Mouse (Mus musculus): Measurements from ENCODE around the gene Gast.
"Not testable (repeated sequence)": the region's sequence is repeated elsewhere in the genome, so short reads cannot be mapped to it uniquely, and the experiment has no call there.

The Gast gene

DNA sequence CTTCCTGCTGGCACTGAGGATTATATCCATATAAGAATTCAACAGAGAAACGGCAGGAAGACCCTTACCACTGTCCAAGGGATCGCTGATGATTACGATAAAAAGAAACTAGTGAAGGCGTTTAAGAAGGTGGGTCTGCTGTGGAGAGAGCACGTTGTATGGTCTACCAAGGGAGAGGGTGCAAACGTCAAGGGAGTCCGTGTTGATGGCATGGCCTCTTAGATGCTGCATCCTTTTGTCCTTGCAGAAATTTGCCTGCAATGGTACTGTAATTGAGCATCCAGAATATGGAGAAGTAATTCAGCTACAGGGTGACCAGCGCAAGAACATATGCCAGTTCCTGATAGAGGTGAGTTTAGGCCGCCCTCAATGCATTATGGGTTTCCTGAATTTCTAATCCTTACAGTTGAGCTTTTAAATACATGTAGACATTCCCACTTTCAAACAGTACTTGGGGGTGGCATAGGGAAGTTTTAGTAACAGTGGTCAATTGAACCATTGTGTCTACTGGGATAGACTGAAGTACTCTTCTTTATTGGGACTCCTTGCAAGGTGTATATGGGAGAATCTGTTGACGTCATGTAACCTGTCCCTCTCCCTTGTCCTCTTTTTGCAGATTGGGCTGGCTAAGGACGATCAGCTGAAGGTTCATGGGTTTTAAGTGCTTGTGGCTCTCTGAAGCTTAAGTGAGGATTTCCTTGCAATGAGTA, 13.4 kb upstream of the Gast start:
- CTCF ChIA-PET: interaction anchor here (1.1 kb wide), 1 partner anchor 9 kb away, joined by 3 read pairs; no protein-coding TSS in a partner anchor

DNA sequence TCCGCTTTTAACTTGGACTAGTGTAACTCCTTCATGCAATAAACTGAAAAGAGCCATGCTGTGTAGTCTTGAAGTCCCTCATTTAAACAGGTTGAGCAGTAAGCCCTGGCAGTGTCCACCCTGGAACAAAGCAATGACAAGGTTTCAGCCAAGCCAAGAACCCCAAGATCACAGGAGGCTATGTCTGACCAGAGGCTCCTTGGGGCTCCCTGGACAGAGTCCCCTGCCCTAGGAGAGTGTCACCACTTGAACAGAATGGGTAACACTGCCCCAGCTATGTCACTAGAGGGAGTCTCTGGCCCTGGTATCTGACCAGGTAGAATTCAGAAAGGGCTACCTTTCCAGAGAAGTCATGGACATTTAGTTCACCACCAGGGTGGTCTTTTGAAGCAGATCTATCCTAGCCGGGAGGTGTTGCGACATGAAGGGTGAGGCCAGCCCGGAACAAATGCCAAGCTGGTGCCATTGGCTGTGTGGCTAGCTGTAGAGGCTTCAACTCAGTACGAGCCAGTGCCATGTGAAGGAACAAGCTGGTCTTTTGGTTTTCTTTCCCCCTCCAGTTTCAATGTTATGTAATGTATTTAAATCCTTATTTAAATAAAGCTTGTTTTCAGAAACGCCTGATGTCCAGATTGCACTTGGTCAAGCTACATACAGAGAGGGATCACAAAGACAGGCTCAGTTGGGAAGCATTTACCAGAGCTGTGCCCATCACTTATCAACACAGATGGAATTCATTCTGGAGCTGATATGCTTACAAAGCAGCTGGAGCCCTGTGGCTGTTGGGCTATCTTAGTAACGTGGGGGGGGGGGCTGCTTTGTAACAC, 12.5 kb upstream of the Gast start:
- CTCF ChIA-PET: interaction anchor here (0.6 to 1.1 kb wide), 2 partner anchors 10 to 167 kb away, joined by 3 to 9 read pairs; no protein-coding TSS in a partner anchor

DNA sequence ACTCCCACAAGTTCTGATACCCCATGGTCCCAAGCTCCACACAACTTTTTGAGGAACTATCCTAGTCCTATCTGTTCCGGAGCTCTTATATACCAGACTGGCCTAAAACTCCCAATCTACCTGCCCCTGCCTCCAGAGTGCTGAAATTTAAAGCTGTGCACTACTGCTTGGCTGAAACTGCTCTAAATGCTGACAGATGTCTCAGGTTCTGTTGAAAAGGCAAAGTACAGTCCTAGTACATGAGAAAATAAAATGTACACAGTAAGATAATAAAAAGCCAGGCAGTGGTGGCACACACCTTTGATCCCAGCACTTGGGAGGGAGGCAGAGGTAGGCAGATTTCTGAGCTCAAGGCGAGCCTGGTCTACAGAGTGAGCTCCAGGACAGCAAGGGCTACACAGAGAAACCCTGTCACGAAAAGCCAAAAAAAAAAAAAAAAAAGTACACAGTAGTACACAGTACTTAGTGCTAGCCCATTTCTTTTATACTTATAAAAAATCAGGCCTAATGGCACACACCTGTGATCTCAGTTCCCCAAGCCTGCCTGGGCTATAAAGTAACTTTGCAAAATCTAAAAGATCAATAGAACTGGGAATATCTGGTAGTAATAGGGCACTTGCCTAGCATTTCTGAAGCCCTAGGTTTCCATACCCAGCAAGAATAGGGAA, 11.5 kb upstream of the Gast start:
- CTCF ChIA-PET: interaction anchor here (0.7 kb wide), 1 partner anchor 1106 kb away, joined by 3 read pairs; no protein-coding TSS in a partner anchor

DNA sequence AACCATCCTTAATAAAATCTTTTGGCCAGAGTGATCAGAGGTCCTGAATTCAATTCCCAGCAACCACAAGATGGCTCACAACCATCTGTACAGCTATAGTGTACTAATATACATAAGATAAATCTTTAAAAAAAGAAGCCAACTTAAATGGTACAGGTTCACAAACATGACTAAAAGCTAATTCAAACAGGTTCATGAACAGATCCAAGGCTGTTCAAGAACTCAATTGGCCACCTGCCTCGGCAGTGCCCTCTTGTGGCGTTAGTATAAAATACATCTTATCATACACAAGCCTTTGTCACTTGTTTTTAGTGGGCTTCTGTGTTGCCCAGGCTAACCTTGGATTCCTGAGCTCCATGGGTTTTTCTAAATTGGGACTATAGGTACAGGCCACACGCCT, 10.6 kb upstream of the Gast start:
- CTCF ChIA-PET: interaction anchor here (0.5 to 0.7 kb wide), 2 partner anchors 29 to 535 kb away, joined by 3 read pairs; partner anchors contain the start of gene Stat5a

DNA sequence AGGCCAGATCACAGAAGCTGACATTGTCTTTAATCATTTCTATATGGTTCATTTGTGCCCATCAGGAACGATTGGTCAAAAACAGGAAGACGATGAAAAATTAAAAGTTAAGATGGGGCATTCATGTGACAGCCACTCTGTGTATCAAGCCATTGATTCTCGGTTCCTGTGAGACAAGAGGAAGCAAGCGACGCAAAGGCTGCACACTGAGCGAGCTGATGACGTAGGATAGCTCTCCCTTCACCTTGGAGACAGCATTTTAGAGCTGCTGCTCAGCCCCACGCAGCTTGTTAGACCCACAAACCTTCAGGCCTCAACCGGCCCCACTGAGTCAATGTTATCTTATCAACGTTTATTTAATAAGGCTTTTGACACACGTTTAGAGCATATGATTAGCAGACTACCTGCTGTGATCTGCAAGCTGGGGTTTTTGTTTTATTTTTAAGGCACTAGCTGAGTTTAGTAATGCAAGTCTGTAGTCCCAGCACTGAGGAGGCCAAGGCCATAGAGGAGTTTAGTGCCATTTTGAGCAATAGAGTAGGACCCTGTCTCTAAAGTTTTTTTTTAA, 9.1 kb upstream of the Gast start:
- CTCF ChIA-PET: no interaction called here

DNA sequence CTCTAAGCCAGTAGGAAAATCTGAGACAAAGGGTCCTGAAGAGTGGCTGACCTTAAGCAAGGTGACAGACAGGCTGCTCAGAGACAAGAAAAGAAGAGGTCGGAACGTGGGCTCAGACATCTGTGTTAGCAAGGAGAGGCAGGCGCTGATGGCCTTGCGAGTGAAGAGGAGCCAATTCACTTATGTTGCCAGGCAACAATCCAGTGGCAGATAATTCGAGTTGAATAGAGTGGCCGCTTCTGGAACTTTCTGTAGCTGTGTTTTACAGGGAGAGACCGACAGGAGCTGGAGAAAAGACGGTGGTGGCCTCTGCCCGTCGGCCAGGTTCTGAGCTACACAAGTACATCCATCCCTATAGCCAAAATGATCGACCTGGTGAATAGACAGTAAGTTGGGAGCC, 6.9 kb upstream of the Gast start:
- CTCF ChIA-PET: no interaction called here

DNA sequence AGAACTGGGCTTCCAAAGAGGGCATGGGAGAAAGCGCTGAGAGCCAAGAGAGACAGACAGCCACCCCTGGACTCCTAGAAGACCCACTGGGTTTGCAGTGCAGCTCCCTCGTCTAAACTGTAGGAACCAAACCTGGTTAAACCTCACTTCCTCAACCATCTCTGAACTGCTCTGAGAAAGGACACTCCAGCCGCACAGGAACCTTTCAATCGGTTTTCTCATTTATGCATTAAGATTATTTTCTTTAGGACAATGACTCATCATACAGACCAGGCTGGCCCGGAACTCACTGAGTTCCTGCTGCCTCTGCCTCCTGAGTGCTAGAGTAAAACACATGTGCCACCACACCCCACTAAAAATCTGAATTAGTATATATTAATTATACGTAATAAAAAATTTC, 6.4 kb upstream of the Gast start:
- CTCF ChIA-PET: no interaction called here

DNA sequence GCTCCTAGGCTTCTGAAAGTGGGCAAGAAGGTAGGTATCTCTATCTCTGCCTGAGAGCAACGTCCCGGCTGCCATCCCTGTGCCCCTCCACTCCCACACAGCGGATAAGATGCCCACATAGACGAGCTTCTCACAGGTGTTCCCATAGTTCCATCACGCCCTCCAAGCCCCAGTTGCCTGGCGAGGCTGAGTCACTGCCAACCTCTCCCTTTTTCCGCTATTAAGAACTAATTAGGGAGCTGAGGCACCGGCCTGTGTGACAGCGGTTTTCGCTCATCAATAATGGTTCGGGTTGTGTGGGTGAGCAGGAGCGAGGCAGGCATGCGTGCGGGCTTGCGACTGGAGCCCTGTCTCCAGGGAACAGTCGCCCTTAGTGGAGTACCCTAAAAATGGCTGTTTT, 4.0 kb upstream of the Gast start:
- CTCF ChIA-PET: no interaction called here

DNA sequence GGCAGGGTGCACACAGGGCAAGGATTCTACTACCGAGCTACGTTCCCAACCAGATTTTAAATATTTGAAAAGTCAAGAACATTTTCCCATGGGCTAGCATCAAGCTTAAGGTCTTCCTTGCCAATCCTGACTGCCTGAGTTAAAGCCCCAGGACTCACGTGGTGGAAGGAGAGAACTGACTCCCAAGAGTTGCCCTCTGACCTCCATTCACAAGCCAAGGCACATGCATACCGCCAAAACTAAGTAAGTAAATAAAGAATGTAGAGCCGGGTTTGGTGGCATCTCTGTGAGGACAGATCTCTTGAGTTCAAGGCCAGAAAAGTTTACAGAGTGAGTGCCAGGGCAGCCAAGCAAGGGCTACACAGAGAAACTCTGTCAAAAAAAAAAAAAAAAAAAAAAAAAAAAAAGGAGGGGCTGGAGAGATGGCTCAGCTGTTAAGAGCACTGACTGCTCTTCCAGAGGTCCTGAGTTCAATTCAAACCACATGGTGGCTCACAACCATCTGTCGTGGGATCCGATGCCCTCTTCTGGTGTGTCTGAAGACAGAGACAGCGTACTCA, 3.3 kb upstream of the Gast start:
- CTCF ChIA-PET: not testable (repeated sequence)

DNA sequence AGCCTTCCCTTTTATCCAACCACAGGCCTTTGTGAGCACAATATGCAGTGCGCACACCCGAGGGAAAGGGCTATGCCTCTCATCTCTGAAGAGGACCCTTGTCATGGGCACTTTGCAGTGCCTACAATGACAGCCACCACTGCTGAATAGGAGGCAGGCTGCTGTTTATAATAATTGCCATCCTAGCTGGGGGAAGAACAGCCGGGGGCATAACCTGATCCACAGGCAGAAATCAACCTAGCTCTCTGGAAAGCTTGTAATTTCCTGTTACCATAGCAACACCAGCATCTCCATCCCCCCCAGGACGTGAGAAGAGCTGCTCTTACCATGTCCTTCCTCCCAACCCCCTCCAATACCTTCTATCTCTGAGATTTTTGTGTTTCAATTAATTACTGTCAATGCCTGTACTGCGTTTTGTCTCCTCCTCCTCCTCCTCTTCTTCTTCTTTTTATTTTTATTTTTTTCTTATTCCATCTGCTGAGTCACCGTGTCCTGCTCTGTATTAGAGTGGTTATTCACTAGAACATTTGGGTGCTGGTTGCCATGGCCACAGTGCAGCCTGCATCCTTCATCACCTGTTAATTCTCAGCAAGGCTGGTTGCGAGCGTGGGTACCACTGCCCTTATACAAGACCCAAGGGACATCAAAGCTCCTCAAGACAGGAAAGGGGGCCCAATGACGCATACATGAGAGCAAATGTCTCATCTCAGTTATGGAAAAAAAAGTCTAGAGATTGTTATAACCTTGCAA, 1.3 kb upstream of the Gast start:
- CTCF ChIA-PET: no interaction called here

DNA sequence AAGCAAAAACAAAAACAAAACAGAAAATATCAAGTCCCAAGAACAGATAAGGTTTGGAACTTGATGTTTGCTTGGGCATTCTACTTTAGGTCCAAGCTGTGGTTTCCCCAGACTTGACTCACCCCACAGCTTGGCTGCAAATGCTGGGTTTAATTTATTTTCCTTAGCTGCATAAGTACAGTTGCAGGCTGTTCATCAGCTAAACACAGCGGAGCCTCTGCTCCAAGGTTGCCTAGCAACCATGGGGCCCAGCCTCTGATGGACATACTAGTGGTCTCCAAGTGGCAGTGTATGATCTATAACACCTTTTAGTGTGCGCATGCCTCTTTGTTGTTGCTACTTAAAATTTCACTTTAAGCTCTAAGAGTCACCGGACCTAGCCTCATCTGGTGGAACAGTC, 1.5 kb downstream of the Gast start:
- CTCF ChIA-PET: interaction anchor here (0.8 kb wide), 1 partner anchor 679 kb away, joined by 5 read pairs; no protein-coding TSS in a partner anchor

DNA sequence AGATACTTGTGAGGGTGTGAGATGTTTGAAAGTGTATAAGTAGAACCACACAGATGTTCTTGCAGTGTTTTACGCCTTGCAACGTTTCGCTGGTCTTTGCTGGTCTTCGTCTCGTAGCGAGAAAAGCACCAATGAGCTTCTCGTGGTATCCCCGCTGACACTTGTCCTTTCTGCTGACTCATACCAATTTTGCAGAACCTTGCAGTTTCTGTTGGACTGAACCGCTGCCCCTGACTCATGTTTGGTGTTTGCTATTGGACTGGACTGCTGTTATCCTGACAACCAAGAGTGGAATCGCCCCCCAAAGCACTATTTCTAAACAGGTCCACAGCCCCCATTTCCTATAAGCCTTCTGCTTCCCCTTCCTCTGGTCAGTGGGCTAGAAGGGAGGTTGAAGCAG, 10.1 kb downstream of the Gast start:
- CTCF ChIA-PET: no interaction called here

DNA sequence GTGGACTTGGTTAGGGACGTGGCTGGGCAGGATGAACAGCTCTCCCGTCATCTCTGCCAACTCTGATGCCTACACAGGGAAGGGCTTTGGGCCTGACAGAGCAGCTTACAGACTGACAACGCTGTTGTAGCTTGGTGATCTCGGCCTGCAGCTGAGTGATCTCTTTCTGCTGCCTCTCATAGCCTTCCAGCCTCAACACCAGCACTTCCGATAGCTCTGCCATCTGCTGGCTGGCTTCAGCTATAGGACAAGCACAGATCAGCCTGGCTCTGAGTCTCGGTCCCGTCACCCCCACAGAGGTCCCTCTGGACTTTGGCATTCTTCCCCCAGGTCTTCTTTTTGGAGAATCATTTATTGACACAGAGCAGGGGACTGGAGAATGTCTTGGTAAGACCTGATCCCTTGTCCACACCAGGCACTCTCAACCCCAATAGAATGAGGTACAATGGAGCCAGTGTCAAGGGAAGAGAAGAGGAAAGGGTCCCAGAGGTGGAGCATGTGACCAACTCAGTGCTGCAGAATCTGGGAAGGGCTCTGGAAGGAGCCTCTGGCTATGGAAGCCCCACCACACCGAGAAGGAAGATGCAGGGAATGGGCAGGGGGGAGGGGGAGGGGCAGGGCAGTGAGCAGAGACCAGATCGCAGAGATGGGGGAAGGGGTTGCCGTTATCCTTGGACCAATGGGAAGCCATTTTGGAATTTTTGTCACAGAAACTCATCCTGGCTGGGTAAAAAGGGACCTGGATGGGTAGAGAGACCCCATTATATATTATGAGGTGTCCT, 18.1 kb downstream of the Gast start:
- CTCF ChIA-PET: interaction anchor here (0.7 kb wide), 1 partner anchor 9 kb away, joined by 5 read pairs; no protein-coding TSS in a partner anchor

DNA sequence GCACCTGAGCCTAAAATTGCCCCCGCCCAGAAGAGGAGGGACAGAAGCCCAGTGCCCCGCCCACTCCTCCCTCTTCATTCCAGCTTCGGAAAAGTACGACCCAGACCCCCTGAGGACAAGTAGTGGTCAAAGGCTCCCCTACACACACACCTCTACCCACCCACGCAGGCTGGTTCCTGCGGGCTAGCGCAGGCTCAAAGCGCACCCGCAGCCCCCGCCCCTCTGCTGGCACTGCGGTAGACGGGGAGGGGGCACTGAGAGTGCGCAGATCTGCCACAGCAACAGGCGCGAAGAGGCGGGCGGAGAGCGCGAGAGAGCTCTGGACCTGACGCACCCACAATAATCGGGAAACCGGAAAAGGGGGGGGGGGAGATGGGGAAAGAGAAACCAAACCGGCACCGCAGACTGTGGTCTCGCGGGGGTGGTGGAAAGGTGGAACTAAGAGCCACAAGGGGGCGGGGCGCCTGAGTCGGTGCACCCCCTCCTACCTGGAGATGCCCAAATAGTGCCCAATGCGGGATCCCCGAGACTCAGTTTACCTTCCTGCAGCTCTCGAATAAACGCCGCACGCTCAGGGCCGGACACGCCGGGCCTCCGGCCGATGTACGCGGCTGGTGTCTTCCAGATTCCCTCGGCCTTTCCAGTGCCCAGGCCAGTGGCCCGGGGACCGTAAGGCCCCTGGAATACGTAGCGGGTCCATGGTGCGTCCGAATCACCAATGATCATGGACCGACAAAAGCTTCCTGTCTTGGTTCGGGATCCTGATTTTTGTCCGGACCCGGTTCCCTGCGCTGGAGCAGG, 21.1 kb downstream of the Gast start:
- CTCF ChIA-PET: interaction anchor here (0.6 to 0.7 kb wide), 3 partner anchors 59 to 1215 kb away, joined by 3 to 14 read pairs (median 3); no protein-coding TSS in a partner anchor

DNA sequence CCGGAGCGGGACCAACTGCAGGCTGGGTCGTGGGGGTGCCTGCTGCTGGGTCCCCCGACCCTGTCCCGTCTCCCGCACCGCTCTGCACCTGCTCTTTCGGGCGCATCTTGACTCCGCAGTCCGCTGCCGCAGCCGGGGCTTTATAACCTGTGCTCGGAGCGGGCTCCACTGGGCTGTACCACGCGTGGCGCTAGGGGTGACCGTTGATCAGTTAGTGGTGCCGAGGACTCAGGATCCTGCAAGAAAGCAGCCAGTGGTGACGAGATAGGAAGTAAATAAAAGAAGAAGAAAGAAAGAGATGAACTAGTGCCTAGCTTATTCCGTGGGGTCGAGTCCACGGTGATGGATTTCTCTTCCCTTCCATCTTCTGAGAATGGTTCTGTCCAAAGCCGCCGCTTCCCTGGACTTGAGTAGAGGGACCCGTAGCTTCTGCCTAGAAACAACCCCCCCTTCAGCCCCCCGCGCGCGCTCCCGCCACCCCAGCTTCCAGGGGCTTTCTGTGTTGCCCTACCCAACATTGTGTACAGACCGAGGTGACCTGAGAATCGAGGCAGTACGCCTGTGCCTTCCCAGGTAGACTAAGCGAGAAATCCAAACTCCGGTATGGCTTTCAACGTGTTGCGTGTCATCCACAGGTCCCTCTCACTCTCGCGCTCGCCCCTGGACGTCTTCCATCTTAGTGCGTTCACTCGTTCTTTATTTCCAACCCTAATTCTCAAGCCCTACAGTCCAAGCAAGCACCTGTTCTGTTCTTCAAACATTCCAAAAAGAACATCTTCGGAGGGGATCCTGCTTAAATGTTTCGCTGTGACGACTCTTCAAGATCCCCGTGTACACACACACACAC, 22.0 kb downstream of the Gast start, which contains the start of gene Hap1:
TSS of gene Hap1 (minus strand) at position 157 of the 847 bp plus-strand sequence.
- CTCF ChIA-PET: interaction anchor here (0.7 kb wide), 1 partner anchor 60 kb away, joined by 3 read pairs; no protein-coding TSS in a partner anchor

DNA sequence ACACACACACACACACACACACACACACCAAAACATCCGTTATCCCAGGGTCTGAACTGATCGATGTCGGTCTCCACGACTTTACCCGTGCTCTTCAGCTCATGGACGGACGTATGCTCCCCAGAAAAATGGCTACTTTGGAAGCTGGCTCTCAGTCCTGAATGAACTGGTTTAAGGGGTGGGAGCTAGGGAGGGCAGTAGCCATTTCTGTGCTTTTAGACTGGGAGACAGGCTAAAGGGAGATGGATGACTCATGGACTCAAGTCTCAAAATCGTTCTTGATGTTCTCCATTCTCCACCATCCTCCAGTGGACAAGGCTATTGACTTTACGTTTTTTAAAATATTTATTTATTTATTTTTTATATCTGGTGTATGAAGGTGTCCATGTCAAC, 22.6 kb downstream of the Gast start:
- CTCF ChIA-PET: interaction anchor here (0.6 kb wide), 1 partner anchor 35 kb away, joined by 3 read pairs; no protein-coding TSS in a partner anchor

DNA sequence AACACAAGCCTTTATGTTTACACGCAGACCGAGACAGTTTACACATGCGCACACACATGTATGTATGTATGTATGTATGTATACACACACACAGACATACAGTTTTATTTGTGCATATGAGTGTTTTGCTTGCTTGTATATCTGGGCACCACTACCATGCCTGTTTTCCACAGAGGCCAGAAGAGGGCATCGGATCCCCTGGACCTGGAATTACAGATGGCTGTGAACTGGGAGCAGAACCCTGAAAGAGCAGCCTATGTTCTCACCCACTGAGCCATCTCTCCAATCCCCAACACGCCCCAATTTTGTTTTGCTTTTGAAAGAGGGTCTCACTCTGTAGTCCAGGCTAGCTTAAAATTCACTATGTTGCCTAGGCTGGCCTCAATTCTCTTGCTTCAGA, 23.2 kb downstream of the Gast start:
- CTCF ChIA-PET: interaction anchor here (0.6 kb wide), 1 partner anchor 34 kb away, joined by 3 read pairs; no protein-coding TSS in a partner anchor

DNA sequence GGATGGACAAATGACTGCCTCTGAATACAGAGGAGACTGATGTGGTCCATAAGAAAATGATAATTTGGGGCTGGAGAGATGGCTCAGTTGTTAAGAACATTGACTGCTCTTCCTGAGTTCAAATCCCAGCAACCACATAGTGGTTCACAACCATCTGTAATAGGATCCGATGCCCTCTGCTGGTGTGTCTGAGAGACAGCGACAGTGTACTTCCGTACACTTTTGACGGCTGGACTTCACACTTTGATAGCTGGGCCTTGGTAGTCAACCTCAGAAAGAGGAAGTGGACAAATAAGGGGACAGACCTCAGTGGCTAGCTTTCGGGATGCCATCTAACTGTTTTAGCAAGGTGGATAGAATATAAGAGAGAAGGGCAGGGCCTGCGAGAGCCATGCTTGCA, 26.0 kb downstream of the Gast start:
- CTCF ChIA-PET: interaction anchor here (0.6 kb wide), 1 partner anchor 49 kb away, joined by 3 read pairs; no protein-coding TSS in a partner anchor
